Mouse (Mus musculus) adrenal gland, postnatal 4 days (tissue): ENCODE measurements around the gene Gm49318. TPM values are rescaled to one million over a fixed set of nuclear protein-coding genes. Genes with fewer than 3 reads are reported as not detected.
A peak's percentile ranks its signal among the peaks of the same experiment; 100 is the strongest.
"Not testable (repeated sequence)": the region's sequence is repeated elsewhere in the genome, so short reads cannot be mapped to it uniquely, and the experiment has no call there.

ENCODE experiments used
- DNase-seq, 2 experiments: peaks; one replicate each; pipeline ENCODE4 v3.0.0; 2021 to 2022; ENCODE audit warnings: low spot score in 2 of 2, mixed read lengths in 2 of 2
- long read RNA-seq, 2 experiments: library from polyadenylated mRNA; stranded (forward); transcript quantifications; one replicate each; pipeline ENCODE4 v2.0.0; 2021
- total RNA-seq, 2 experiments: library from RNA; stranded (reverse); gene quantifications; 2 replicates each; pipeline ENCODE4 v1.2.3; 2021

Gm49318 gene
- not detected for total RNA-seq
- long read RNA-seq, experiment 1, partial matches to known transcripts, result 0 of 1 reads
- long read RNA-seq, experiment 1, other reads (novel, unspliced or antisense), result 1 of 1 reads
- long read RNA-seq, experiment 2, partial matches to known transcripts, result 0 of 1 reads
- long read RNA-seq, experiment 2, other reads (novel, unspliced or antisense), result 1 of 1 reads

- peak; percentile 93 to 95 for DNase-seq
Measured at GRCm38 (mm10) chr9:22070791-22071573, at the start of gene Gm49318, which contains the start of gene Zfp653. Gm49318 (minus strand) TSS chr9:22071259. Zfp653 (minus strand) TSS chr9:22071376.

DNA sequence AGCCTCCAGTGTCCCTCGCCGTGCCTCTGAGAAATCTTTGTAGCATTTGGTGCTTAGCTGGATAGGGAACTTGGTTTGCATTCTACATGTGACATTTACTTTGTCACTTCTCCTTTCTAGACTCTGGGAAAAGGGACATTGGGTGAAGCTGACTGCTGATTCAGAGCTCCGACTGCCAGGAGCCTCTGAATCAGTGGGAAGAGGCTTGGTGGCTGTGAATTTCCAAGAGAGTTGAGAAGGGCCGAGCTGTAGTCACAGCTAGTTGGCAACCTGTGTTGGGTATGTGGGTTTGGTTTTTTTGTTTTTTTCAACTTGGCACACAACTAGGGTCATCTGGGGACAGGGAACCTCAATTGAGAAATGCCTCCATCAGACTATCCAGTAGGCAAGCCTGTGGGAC lies 48.5 kb upstream of the Gm49318 start:
- no peak for DNase-seq

DNA sequence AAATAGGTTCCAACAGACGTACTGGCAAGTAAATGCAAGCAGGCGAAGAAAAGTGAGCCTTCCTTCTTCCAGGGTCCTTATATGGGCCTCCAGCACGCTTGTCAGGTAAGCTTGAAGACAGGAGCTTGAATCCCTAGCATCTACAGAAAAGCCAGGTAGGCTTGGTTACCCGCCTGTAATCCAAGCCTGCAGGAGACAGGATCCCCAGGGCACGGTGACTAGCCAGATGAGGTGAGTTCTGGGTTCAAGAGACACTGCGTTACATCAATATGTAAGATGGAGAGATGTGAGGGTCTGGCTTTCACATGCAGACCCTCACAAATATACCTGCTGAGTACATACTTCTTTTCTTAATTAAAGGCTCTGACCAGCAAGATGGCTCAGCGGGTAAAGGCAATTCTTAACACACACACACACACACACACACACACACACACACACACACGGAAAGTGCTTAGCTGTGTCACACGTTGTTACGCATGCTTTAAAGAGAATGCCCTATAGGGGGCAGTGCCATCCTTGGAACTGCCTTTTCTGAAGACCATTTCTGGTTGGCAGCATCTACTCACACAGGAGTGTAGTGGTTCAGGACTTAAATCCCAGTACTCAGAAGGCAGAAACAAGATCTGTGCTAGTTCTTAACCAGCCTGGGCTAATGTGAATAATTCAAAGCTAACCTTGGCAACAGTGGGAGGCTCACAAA lies 46.8 kb upstream of the Gm49318 start:
- DNase-seq, result no peak

- DNase-seq, result peak; percentile 73 to 82
Measured at GRCm38 (mm10) chr9:22116740-22117426, 45.8 kb upstream of the Gm49318 start, which contains the start of gene Elof1. Elof1 (minus strand) TSS chr9:22117172.

GRCm38 (mm10) chr9:22116086-22116485 lies 45.0 kb upstream of the Gm49318 start:
- DNase-seq, result no peak

- DNase-seq, result no peak
Measured at GRCm38 (mm10) chr9:22115635-22116034, 44.6 kb upstream of the Gm49318 start.

DNA sequence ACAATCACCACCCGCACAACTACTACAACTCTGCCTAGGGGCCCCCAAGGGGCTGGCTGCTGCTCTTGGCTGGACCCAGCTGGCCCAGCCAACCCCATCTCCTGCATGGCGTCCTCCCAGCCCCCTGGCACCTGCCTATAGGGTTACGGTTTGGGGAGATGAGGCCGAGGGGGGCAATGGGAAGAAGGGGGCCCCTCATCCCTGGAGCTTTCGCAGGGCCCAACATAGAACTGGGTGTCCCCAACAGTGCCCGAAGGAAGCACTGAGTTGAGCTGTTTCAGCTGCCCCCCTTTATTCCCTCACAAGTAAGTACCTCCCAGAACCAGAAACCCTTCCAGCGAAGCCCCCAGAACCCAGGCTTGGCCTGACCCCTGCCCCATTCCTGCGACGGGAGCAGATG lies 37.1 kb upstream of the Gm49318 start:
- no peak for DNase-seq

- DNase-seq, result no peak
Measured at GRCm38 (mm10) chr9:22099922-22100321, 28.9 kb upstream of the Gm49318 start.

- no peak for DNase-seq
Measured at GRCm38 (mm10) chr9:22098993-22099696, 28.1 kb upstream of the Gm49318 start, which contains the start of gene Cnn1. Cnn1 (plus strand) TSS chr9:22099216.

DNA sequence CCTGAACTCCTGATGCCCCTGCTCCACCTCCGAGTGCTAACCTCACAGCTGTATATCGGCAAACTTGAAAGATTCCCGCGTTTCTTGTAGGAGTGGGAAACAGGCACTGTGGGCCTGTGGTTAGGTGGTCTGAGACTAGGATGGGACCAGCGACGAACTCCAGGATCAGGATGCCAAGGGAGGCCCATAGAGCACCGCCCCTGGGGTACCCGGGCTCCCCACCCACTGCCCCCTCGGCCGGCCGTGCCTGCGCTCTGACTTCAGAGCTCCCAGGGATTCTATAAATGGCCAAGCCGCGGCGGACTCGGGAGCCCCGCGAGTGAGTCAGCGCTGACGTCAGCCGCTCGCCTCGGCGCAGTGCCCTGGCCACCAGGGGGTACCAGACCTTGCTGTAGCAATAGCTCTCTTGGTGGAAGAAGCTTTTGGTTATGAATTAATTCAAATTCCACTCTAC lies 24.8 kb upstream of the Gm49318 start:
- DNase-seq, result peak; percentile 61 to 67

GRCm38 (mm10) chr9:22092746-22093145 lies 21.7 kb upstream of the Gm49318 start:
- no peak for DNase-seq

DNA sequence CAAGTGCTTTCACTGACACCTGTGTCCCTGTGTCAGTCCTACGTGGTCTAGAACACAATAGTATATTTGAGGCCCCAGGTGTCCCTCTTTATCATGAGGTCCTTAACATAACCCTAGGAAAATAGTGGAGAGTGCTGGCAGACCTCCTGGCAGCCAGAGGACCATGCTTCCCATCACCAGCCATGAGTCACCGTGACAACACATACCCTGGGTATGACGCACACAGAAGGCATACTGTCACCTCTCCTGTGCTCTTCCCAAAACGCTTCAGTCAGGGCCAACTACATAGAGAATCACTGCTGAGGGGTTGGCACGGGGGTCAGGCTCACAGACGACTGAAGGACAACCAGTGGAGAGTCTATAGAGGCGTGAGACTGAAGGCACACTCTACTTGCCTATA lies 18.9 kb upstream of the Gm49318 start:
- DNase-seq, result no peak

DNA sequence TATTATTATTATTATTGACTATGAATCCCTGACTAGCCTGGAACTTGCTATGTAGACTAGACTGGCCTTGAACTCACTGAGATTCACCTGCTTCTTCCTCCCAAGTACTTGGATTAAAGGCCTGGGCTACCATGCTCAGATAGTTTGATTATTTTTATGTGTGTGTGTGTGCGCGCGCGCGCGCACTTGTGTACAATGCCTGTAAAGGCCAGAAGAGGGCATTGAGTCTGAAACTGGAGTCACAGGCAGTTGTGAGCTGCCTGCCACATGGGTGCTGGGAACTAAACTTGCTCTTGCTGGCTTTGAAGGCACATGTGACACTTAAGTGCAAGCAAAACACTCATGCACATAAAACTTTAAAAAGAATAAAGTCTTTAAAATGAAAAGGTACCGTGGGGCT lies 18.2 kb upstream of the Gm49318 start:
- no peak for DNase-seq

DNA sequence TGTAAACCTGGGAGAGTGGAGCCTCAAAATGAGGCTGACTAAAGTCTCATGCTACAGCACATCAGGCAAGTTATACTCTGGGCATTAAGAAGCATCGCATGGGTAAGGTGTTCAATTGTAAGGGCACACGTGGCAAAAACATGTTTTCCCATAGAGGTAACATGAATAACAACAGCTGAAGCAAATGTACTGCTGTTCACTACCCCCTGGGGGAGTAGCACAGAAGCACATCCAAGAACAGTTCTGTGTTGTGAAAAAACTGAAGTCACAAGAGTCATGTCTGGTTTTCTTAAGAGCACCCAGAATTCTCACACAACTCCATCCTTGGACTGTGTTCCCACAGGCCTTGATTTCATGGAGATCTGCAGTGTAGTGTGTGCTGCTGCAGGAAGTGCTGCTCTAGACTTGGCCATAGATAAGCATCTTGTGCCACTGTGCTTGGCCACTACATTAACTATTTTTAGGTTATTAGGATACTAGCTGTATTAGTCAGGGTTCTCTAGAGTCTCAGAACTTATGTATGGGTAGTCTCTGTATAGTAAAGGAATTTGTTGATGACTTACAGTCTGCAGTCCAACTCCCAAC lies 16.1 kb upstream of the Gm49318 start:
- no peak for DNase-seq

DNA sequence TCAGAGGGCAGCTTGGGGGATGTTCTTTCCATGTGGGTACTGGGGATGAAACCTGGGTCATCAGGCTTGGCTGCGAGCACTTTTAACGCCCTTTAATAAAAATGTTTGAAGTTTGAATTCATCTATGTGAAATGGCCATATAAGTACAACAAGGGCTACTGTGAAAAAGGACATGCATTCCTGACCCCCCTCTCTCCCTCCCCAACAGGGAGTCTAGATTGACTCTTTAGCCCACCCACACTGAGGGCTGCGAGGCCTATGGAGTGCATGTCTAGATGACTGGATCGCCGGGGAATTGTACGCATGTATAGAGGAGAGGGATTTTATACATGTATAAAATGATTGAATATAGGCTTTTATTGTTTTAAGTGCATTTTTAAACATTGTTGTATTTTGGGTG lies 15.0 kb upstream of the Gm49318 start:
- no peak for DNase-seq

- peak; percentile 75 to 77 for DNase-seq
Measured at GRCm38 (mm10) chr9:22085022-22085834, 14.2 kb upstream of the Gm49318 start, which contains the start of gene Ecsit. Ecsit (minus strand) TSS chr9:22085438.

- no peak for DNase-seq
Measured at GRCm38 (mm10) chr9:22084667-22085021, 13.6 kb upstream of the Gm49318 start.

DNA sequence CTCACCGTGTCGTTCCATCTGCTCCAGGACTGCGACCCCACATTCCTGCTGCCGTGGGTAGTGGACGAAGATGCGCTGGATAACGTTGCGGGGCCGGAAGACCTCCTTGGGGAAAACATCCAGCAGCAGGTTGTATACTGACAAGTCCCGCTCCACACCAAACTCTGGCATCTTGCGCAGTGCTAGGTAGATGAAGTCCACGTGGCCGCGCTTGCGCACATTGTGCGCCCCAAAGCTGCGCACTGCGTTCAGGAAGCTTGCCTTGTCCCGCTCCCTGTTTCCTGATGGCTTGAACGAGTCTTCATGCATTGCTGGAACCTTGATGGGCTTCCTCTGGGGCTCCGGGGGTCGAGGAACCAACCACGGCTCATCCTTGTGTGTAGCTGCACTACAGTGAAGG lies 5.2 kb upstream of the Gm49318 start:
- DNase-seq, result no peak

- not testable (repeated sequence) for DNase-seq
Measured at GRCm38 (mm10) chr9:22075778-22076177, 4.7 kb upstream of the Gm49318 start.
